Mouse (Mus musculus) right cerebral cortex, postnatal 10 days (tissue): ENCODE results near the gene Trub1.

Experiments
- DNase-seq, 2 experiments: peaks; one replicate each; pipeline ENCODE4 v3.0.0; 2021; ENCODE audit warnings: low spot score in 2 of 2

Trub1 gene

GRCm38 (mm10) chr19:57441501-57441900, 11.2 kb upstream of the Trub1 start:
- DNase-seq = no peak

- DNase-seq = no peak
Measured at GRCm38 (mm10) chr19:57442936-57443657, 9.6 kb upstream of the Trub1 start.

- peak; percentile 47 to 63 for DNase-seq
Measured at GRCm38 (mm10) chr19:57445049-57445448, 7.7 kb upstream of the Trub1 start.

- DNase-seq = no peak
Measured at GRCm38 (mm10) chr19:57450849-57451248, 1.9 kb upstream of the Trub1 start.

- DNase-seq = no peak
Measured at GRCm38 (mm10) chr19:57451762-57452161, 950 bp upstream of the Trub1 start.

GRCm38 (mm10) chr19:57453218-57453600, 497 bp downstream of the Trub1 start:
- DNase-seq = no peak

GRCm38 (mm10) chr19:57455286-57455960, 2.7 kb downstream of the Trub1 start:
- no peak for DNase-seq

- peak in 1 of 2 experiments; percentile 54 for DNase-seq
Measured at GRCm38 (mm10) chr19:57457075-57457474, 4.4 kb downstream of the Trub1 start.

GRCm38 (mm10) chr19:57463741-57464140, 11.0 kb downstream of the Trub1 start:
- DNase-seq = no peak

GRCm38 (mm10) chr19:57465742-57466141, 13.0 kb downstream of the Trub1 start:
- no peak for DNase-seq

- peak; percentile 55 to 73 for DNase-seq
Measured at GRCm38 (mm10) chr19:57471033-57471432, 18.3 kb downstream of the Trub1 start.

GRCm38 (mm10) chr19:57472169-57472568, 19.5 kb downstream of the Trub1 start:
- no peak for DNase-seq

- peak in 1 of 2 experiments; percentile 49 for DNase-seq
Measured at GRCm38 (mm10) chr19:57473301-57473700, 20.6 kb downstream of the Trub1 start.

GRCm38 (mm10) chr19:57475298-57475697, 22.6 kb downstream of the Trub1 start:
- DNase-seq = no peak

GRCm38 (mm10) chr19:57477310-57477709, 24.6 kb downstream of the Trub1 start:
- no peak for DNase-seq

- DNase-seq = no peak
Measured at GRCm38 (mm10) chr19:57478056-57478455, 25.3 kb downstream of the Trub1 start.

GRCm38 (mm10) chr19:57479886-57480655, 27.4 kb downstream of the Trub1 start:
- DNase-seq = no peak

GRCm38 (mm10) chr19:57481743-57482259, 29.1 kb downstream of the Trub1 start:
- no peak for DNase-seq

GRCm38 (mm10) chr19:57482815-57483214, 30.1 kb downstream of the Trub1 start:
- DNase-seq = peak in 1 of 2 experiments; percentile 54

GRCm38 (mm10) chr19:57487051-57487658, 34.4 kb downstream of the Trub1 start:
- no peak for DNase-seq

GRCm38 (mm10) chr19:57489527-57489926, 36.8 kb downstream of the Trub1 start:
- DNase-seq = no peak

- no peak for DNase-seq
Measured at GRCm38 (mm10) chr19:57491030-57491429, 38.3 kb downstream of the Trub1 start.
